Mouse (Mus musculus) frontal cortex, postnatal 36 days (tissue): Measurements from ENCODE around the gene Gsk3b.
"Not testable (repeated sequence)": the region's sequence is repeated elsewhere in the genome, so short reads cannot be mapped to it uniquely, and the experiment has no call there.

Experiments
- DNase-seq, 2 experiments: peaks; one replicate each; pipeline ENCODE4 v3.0.0; 2022; ENCODE audit warnings: low spot score in 2 of 2

Gsk3b gene

DNA sequence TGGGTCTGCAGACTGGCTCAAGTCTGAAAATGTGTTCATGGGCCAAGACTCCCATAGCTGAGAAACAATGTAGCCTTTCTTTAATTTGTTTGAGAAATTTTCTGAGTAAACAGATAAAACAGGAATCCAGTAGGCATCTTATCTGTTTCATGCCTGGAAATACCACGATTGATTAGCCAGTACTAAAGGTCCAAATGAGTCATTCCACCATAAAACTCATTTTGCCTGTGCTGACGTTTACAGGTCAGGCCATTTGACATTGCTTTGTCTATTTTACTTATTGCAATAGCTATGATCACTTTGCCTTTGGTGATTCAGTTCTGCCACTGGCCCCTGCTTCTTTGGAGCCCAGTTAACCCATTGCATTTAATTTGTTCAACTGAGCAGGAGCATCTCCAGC, 11.8 kb downstream of the Gsk3b start:
- DNase-seq = no peak

GRCm38 (mm10) chr16:38105453-38105852, 16.7 kb downstream of the Gsk3b start:
- no peak for DNase-seq

- no peak for DNase-seq
Measured at GRCm38 (mm10) chr16:38106542-38106941, 17.7 kb downstream of the Gsk3b start.

GRCm38 (mm10) chr16:38110001-38110400, 21.2 kb downstream of the Gsk3b start:
- DNase-seq = no peak

DNA sequence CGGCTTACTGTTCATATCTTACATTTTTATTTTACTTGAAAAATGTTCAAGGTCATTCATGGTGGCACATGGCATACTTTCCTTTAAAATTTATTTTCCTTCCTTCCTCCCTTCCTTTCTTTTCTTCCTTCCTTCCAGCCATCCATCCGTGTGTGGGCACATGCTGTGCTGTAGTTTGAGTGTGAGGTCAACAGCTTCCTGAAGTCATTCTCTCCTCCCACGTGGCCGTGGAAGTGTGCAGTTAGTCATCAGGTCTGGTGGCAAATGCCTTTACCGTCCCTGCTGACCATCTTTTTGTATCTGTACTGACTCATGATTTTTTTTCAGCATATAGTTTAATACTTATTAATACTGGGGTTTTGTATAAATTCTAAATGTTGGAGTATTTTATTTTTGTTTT, 21.8 kb downstream of the Gsk3b start:
- DNase-seq = no peak

DNA sequence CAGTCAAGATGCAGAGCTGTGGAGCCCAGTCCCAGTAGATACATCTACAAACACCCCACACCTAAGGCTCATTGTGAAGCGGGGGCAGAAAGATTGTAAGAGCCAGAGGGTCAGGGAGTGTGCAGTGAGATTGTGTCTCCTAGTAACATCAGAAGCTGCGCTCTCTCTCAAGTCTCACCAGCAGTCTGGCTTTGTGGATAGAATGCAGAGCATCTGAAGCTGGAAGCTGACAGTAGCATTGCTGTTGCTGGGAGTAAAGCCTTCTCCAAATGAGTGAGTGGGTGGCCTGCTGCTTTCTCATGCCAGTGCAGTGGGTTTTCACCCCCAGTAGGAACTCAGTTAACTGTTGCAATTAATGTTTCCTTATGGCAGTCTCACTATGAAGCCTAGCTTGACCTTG, 25.3 kb downstream of the Gsk3b start:
- peak in 1 of 2 experiments; percentile 31 for DNase-seq

GRCm38 (mm10) chr16:38117909-38118308, 29.1 kb downstream of the Gsk3b start:
- DNase-seq = not testable (repeated sequence)

- no peak for DNase-seq
Measured at GRCm38 (mm10) chr16:38118723-38119122, 29.9 kb downstream of the Gsk3b start.

- no peak for DNase-seq
Measured at GRCm38 (mm10) chr16:38119286-38119685, 30.5 kb downstream of the Gsk3b start.

DNA sequence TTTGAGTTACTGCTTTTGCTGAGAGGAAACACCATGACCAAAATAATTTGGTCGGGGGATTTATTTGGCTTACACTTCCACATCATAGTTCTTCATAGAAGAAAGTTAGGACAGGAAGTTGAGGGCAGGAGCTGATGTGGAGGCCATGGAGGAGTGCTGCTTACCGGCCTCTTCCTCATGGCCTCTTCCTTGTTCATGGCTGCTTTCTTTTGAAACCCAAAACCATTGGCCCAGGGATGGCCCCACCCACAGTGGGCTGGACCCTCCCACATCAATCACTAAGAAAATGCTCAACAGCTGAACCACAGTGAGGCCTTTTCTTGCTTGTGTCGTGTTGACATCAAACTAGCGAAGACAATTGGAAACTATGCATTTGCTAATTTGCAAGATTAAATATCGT, 40.4 kb downstream of the Gsk3b start:
- no peak for DNase-seq

GRCm38 (mm10) chr16:38131041-38131440, 42.2 kb downstream of the Gsk3b start:
- DNase-seq = no peak

DNA sequence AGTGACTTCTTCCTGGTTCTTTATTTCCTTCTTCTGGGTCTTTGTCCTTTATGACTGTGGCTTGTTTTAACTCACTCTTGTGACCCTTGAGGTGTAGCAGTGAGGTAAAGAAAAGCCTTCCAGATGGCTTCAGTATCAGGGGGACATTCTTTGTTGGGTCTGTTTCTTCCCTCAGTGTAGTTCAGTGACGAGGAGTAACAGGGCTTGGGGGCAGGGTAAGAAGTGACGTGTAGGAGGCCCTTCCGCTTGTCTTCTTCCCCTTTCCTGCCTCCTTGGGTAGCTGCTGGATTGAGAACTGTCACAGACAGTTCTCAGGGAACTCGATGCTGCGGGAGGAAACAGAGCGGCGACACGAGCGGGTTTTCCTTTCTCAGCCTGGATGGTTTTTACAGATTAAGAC, 43.0 kb downstream of the Gsk3b start:
- no peak for DNase-seq

DNA sequence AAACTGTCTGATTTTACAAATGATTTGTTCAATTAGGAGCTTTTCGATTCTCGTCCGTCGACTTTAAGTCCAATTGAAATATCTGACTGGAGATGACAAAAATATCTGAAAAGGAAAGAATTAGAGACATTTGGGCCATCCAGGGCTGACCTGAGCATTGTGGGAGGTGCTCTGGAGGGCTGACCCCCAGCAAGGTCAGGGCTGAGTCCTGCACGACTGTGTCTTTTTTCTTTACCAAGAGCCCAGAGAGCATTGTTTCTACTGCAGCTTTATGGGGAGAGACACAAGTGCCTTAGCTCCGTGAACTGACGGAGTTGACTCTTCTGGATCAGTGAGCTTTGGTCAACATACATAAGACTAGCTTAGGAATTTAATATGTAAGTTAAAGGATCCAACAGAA, 43.4 kb downstream of the Gsk3b start:
- no peak for DNase-seq

DNA sequence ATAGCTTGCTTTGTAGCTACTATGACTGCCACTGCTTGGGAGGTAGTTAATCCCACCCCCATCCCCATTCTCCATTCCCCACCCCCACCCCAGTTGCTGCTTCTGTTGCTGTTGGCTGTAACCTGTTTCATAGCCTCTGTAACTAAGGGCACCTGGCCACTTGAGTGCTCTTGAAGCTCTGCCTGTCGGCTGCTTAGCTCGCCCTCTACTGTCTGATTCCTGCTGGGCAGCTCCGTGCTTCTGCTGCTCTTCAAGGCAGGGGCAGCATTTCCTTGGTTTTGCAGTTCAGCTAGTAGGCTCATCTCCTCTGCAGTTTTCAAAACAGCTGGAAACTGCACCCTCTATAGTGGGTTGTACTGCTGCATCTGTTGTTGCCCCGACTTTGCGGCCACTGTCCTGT, 48.5 kb downstream of the Gsk3b start:
- no peak for DNase-seq

DNA sequence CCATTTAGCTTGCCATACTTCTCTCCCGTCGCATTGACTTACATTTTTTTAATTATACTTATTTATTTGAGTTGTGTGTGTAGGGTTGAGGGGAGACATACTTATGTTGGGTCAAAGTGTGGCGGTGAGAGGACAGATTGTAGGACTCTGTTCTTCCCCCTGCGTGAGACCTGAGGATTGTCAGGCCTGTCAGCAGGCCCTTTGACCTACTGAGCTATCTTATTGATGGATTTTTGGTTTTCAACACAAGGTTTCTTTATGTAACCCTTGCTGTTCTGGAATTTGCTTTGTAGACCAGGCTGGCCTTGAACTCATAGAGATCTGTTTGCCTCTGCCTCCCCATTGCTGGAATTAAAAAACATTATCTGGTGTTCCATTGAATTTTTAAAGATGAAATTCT, 56.1 kb downstream of the Gsk3b start:
- no peak for DNase-seq

GRCm38 (mm10) chr16:38150555-38150954, 61.8 kb downstream of the Gsk3b start:
- no peak for DNase-seq

DNA sequence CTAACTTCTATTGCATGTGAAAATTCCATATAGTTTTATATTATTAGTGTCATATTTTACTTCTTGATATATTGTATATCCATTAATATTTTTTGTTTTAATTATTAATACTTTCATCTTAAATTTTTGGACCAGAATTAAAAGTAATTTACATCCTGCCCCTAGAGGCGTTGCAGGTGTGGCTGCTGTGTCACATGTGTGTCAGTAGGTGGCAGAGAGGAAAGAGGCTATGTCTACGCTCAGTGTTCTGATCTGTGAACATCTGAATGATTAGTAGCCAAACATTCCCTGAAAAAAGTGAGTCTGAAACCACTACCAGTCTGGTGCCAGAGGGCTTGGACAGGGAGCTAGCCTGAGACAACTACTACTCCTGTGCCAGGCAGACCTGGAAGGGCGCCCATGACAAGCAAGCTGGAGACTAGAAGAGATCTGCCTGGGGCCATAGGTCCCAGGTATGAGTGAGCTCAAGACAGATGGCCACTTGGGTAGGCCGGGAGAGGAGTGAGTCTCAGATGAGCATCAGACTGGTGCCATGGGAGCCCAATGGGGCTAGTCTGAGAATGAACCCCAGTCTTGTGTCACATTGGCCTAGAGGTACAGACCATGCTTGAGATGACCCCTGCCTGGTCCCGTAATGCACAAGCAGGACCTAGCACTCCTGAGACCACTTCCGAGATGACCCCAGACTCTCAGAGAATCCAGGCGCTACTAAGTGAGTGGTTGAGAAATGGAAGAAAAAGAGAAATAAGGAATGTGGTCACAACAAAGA, 69.2 kb downstream of the Gsk3b start:
- DNase-seq = no peak

DNA sequence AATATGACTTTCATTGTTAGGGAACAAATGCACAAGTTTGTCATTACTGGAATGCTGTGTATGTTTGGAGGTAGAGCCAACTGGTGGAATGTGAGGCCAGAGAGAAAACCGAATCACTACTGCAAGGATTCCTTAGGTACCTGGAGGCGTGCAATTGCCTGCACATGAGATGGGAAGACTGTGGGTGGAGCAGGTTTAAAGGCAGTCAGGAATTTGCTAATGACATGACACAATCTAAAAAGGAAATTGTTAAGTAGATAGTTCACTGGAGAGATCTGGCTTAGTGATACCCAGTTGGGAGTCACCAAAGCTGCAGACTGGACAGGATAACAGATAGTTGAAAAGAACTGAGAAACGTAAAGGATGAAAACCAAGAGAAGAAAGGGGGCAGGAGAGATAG, 73.2 kb downstream of the Gsk3b start:
- DNase-seq = no peak

DNA sequence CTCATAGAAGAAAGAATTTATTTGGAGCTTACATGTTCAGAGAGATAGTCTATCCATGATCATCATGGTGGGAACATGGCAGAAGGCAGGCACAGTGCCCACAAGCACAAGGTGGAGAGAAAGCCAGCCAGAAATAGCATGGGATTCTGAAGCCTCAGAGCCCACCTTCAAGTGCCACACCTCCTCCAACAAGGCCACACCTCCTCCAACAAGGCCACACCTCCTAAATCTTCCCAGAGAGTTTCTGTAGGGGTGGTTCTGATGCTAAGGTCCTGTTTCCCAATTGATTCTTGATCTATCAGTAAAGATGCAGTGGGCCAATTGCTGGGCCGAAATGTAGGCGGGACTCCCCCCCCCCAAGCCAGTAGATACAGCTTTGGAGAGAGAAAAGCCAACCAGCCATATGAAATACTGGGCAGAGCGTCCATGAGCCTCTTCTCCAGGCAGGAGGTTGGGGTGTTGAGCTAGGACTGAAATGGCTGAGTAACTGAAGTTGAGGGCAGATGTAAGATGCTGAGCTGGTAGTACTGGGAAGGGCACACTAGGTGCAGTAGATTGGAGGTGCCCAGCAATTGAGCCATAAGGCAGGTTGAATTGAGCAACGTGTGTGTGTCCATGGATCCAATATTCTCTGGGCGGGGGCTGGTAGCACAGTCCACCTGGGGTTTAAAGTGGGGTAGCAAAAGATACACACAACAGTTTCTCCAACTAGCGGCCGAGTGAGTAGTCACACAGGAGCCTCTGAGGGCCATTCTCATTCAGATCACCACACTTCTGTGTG, 76.2 kb downstream of the Gsk3b start:
- no peak for DNase-seq

- no peak for DNase-seq
Measured at GRCm38 (mm10) chr16:38168971-38169370, 80.2 kb downstream of the Gsk3b start.

DNA sequence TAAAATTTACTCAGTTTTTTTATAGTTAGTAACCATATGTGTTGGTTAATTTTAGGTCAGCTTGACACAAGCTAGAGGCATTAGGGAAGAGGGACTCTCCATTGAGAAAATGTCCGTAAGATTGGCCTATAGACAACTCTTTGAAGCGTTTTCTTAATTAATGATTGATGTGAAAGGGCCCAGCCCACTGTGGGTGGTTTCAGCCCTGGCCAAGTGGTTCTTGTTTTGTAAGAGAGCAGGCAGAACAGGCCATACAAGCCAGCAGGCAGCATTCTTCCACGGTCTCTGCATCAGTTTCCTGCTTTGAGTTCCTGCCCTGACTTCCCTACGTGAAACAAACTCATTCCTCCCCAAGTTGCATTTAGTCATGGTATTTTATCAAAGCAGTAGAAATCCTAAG, 90.3 kb downstream of the Gsk3b start:
- no peak for DNase-seq

DNA sequence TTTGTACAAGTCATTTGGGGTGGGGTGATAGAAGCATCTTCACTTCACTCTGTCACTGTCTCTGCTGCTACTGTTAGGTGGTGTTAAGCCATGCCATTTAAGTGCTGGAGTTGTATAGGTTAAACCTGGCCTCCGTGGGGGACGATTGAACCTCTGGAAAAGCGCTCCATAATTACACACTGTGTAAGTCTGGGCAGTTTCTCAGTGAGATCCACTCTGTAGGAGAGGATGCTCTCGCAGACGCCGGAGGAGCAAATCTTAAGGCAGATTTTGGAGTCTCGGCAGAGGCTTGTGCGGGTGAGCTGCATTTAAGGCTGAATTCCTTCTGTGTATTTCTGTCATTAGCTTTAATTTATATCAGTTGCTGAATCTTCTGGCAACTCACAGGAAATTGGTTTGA, 92.6 kb downstream of the Gsk3b start:
- DNase-seq = no peak

- DNase-seq = no peak
Measured at GRCm38 (mm10) chr16:38184657-38185269, 96.0 kb downstream of the Gsk3b start.
